9 mouse cellular contexts compared by ENCODE assay signal in the genomic region with DNA sequence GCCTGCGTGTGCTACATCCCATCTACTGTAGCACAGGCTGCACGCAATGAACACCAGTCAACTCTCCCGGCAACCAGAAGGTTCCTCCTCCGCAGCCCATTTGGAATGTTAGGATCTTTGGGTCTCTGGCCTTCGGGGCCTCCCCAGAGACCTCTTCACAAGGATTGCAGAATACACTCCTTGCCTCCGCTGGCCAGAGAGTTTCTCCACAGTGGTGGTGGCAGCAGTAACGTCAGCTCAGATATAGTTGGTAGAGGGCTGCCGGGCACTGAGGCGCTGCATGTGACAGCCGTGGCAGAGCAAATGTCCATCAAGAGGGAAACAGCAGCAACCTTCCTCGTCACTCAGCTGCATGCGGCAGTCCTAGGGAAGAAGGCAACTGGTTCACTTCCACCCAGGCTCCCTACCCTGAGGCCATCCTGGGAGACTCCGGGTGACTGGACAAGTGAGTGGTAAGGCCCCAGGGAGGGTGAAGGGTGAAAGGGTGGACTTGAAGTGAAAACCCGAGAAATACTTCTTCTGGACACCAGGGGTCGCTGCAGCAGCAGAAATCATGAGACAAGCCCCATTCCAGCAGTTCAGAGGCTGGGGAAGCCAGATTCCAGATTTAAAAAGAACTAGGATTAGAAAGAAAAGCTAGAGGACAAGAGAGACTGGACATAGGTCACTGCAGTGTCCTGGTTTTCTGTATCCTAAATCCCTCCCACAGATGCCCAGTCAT. TPM values are rescaled to one million over a fixed set of nuclear protein-coding genes. Genes with fewer than 3 reads are reported as not detected.
DNase-seq lines count a peak whose midpoint lies in the region; ATAC-seq and TF ChIP-seq lines count a peak whose summit lies in the region.
"Had no signal": no experiment of that assay in that cellular context is flagged by ENCODE, and none has a peak within 500 bp of the region (broad histone marks: within the 10 kb centered on the region; RNA-seq: fewer than 3 reads in every experiment).

No protein-coding gene starts in this region.

- H3K36me3 ChIP-seq in hindbrain, embryonic 16.5 days (ENCODE audit: control insufficient read depth, insufficient read depth, low read length): no peaks in the 10 kb centered on the region
- H3K36me3 ChIP-seq in myocyte (ENCODE audit: control insufficient read depth, insufficient read depth): peaks cover 12% of the 10 kb centered on the region
- peaks cover 8% of the 10 kb centered on the region; the same call in 1 of the 2 replicates for H3K36me3 ChIP-seq in stomach, postnatal 0 days (ENCODE audit: control insufficient read depth, insufficient read depth, low read length)

- H3K4me3 ChIP-seq in hindbrain, embryonic 16.5 days (ENCODE audit: low read length): no peak overlapping the region
- no peak overlapping the region for H3K4me3 ChIP-seq in myocyte
- no peak overlapping the region for H3K4me3 ChIP-seq in stomach, postnatal 0 days (ENCODE audit: low read depth, low read length)
- H3K4me3 ChIP-seq: embryonic facial prominence, embryonic 13.5 days had no signal

- intact Hi-C loops in left cerebral cortex, postnatal 4 days (cut with DNase I): loop anchor here (5.0 kb wide), 1 partner anchor 73 kb away; a partner anchor contains a TSS

- peak; percentile 73 for DNase-seq in urinary bladder, postnatal 14 days (ENCODE audit: low spot score)
- no peak for DNase-seq in urinary bladder, adult 18-20 months (ENCODE audit: low spot score in 2 of 2)
- peak; percentile 73 to 79 for DNase-seq in cerebellum, adult 18-20 months
- DNase-seq in frontal cortex, adult 2 months (ENCODE audit: extremely low spot score in 1 of 2, low spot score in 1 of 2): peak; percentile 15 to 82
- DNase-seq in left cerebral cortex, postnatal 4 days: peak; percentile 73
- peak; percentile 76 for DNase-seq in stomach, postnatal 0 days (ENCODE audit: low spot score)

- no peak overlapping the region for H3ac ChIP-seq in myocyte (ENCODE audit: control insufficient read depth, insufficient read length)

- H3K27ac ChIP-seq in hindbrain, embryonic 16.5 days (ENCODE audit: low read depth, low read length): no peak overlapping the region
- 0 out of 2 replicates have a peak overlapping the region, but pooled peaks have one; percentile 14 for H3K27ac ChIP-seq in stomach, postnatal 0 days (replicated peaks)

- ATAC-seq in hindbrain, embryonic 16.5 days: peak; percentile 34
- no peak for ATAC-seq in stomach, postnatal 0 days (ENCODE audit: low FRiP score, low TSS enrichment)

- peaks cover 6% of the 10 kb centered on the region; the same call in 1 of the 2 replicates for H3K4me1 ChIP-seq in hindbrain, embryonic 16.5 days (ENCODE audit: control insufficient read depth, insufficient read depth, low read depth, low read length)
- H3K4me1 ChIP-seq in stomach, postnatal 0 days (replicated peaks; ENCODE audit: control insufficient read depth, insufficient read depth): peaks cover 6% of the 10 kb centered on the region; the same call in 1 of the 2 replicates

- H3K79me2 ChIP-seq in myocyte (ENCODE audit: control insufficient read depth, insufficient read depth): peaks cover 22% of the 10 kb centered on the region

- peak; percentile 87 for TF ChIP-seq CTCF in stomach, postnatal 0 days (IDR thresholded peaks at IDR 0.05; ENCODE audit: low read depth)

- H3K9me3 ChIP-seq in hindbrain, embryonic 16.5 days (ENCODE audit: control insufficient read depth, low read length): no peaks in the 10 kb centered on the region
- H3K9me3 ChIP-seq in stomach, postnatal 0 days (ENCODE audit: control insufficient read depth, low read length): no peaks in the 10 kb centered on the region
- H3K9me3 ChIP-seq: embryonic facial prominence, embryonic 13.5 days had no signal

- H3K4me2 ChIP-seq in hindbrain, embryonic 16.5 days (ENCODE audit: low read length): no peak overlapping the region
- H3K4me2 ChIP-seq in myocyte (ENCODE audit: low read depth): no peak overlapping the region
- no peak overlapping the region for H3K4me2 ChIP-seq in stomach, postnatal 0 days (replicated peaks; ENCODE audit: low read depth)
- H3K4me2 ChIP-seq: embryonic facial prominence, embryonic 13.5 days had no signal

- no peak for TF ChIP-seq POLR2A in myocyte (IDR thresholded peaks at IDR 0.05; ENCODE audit: insufficient read length, low read depth)

- H3K27me3 ChIP-seq in hindbrain, embryonic 16.5 days (replicated peaks; ENCODE audit: control insufficient read depth, insufficient read depth, low read length): peaks cover 6% of the 10 kb centered on the region
- no peaks in the 10 kb centered on the region for H3K27me3 ChIP-seq in myocyte (ENCODE audit: control insufficient read depth, insufficient read depth, insufficient read length)
- H3K27me3 ChIP-seq in stomach, postnatal 0 days (ENCODE audit: control insufficient read depth, insufficient read depth, low read length): no peaks in the 10 kb centered on the region
- H3K27me3 ChIP-seq: embryonic facial prominence, embryonic 13.5 days had no signal

- WGBS in hindbrain, embryonic 16.5 days: 73% methylated on average over 15 of the region's 15 CpGs
- 72% methylated on average over 15 of the region's 15 CpGs for WGBS in stomach, postnatal 0 days

- no peak for TF ChIP-seq EP300 in stomach, postnatal 0 days (optimal IDR thresholded peaks at IDR 0.05)

- no peak overlapping the region for H3K9ac ChIP-seq in hindbrain, embryonic 16.5 days (ENCODE audit: low read depth, low read length)
- H3K9ac ChIP-seq in stomach, postnatal 0 days (ENCODE audit: low read length): no peak overlapping the region
- H3K9ac ChIP-seq: embryonic facial prominence, embryonic 13.5 days had no signal

TF ChIP-seq in myocyte, 11 proteins besides CTCF, POLR2A, EP300 and RAD21:
- TF ChIP-seq POLR2AphosphoS2 (IDR thresholded peaks at IDR 0.05; ENCODE audit: insufficient read length, low read depth) (peak; percentile 19), MYOG (IDR thresholded peaks at IDR 0.05; ENCODE audit: control insufficient read depth in 1 of 3, insufficient read depth in 1 of 3, insufficient read length in 2 of 3, low read depth in 2 of 3) (no peak)

RNA-seq across cellular contexts. Expression of a gene that starts 8.5 kb away (rescaled TPM):
- 2.3 and 2.8 TPM in 2 replicates for polyA plus RNA-seq in frontal cortex, adult 2 months (2012; rRNA removed)
- polyA plus RNA-seq in hindbrain, embryonic 16.5 days (2015; fragmentation: Nextera tagmentation; extraction: Ambion mirVana): 4.7 and 6.0 TPM in 2 replicates
- 1 to 10 TPM; 4.2 TPM for total RNA-seq in left cerebral cortex, postnatal 4 days (2021)
- polyA plus RNA-seq in myocyte (2012; fragmentation: generic; extraction: Trizol): 30.8 TPM
- polyA plus RNA-seq in stomach, postnatal 0 days (2015; fragmentation: Nextera tagmentation; extraction: Ambion mirVana): 18.9 and 26.4 TPM in 2 replicates

RNA-seq across cellular contexts. Expression of a gene that starts 14.4 kb away (rescaled TPM):
- 7.2 and 8.2 TPM in 2 replicates for polyA plus RNA-seq in frontal cortex, adult 2 months (2012; rRNA removed)
- polyA plus RNA-seq in hindbrain, embryonic 16.5 days (2015; fragmentation: Nextera tagmentation; extraction: Ambion mirVana): 19.4 and 20.7 TPM in 2 replicates
- 1 to 10 TPM; 8.1 to 9.1 TPM for total RNA-seq in left cerebral cortex, postnatal 4 days (2021)
- polyA plus RNA-seq in myocyte (2012; fragmentation: generic; extraction: Trizol): 23.5 TPM
- polyA plus RNA-seq in stomach, postnatal 0 days (2015; fragmentation: Nextera tagmentation; extraction: Ambion mirVana): 23.7 and 24.1 TPM in 2 replicates

RNA-seq across cellular contexts. Expression of a gene that starts 36.9 kb away (rescaled TPM):
- 5.8 and 7.6 TPM in 2 replicates for polyA plus RNA-seq in frontal cortex, adult 2 months (2012; rRNA removed)
- 5.4 and 5.5 TPM in 2 replicates for polyA plus RNA-seq in hindbrain, embryonic 16.5 days (2015; fragmentation: Nextera tagmentation; extraction: Ambion mirVana)
- total RNA-seq in left cerebral cortex, postnatal 4 days (2021): 1 to 10 TPM; 3.2 to 4.4 TPM
- 7.3 TPM for polyA plus RNA-seq in myocyte (2012; fragmentation: generic; extraction: Trizol)
- polyA plus RNA-seq in stomach, postnatal 0 days (2015; fragmentation: Nextera tagmentation; extraction: Ambion mirVana): 2.4 and 3.0 TPM in 2 replicates

RNA-seq across cellular contexts. Expression of a gene that starts 49.0 kb away (rescaled TPM):
- 177 and 178 TPM in 2 replicates for polyA plus RNA-seq in frontal cortex, adult 2 months (2012; rRNA removed)
- 445 and 467 TPM in 2 replicates for polyA plus RNA-seq in hindbrain, embryonic 16.5 days (2015; fragmentation: Nextera tagmentation; extraction: Ambion mirVana)
- total RNA-seq in left cerebral cortex, postnatal 4 days (2021): 100 to 1,000 TPM; 182 to 197 TPM
- polyA plus RNA-seq in myocyte (2012; fragmentation: generic; extraction: Trizol): 416 TPM
- 279 and 291 TPM in 2 replicates for polyA plus RNA-seq in stomach, postnatal 0 days (2015; fragmentation: Nextera tagmentation; extraction: Ambion mirVana)

RNA-seq across cellular contexts. Expression of a gene that starts 51.5 kb away (rescaled TPM):
- 54.1 and 56.2 TPM in 2 replicates for polyA plus RNA-seq in frontal cortex, adult 2 months (2012; rRNA removed)
- polyA plus RNA-seq in hindbrain, embryonic 16.5 days (2015; fragmentation: Nextera tagmentation; extraction: Ambion mirVana): 93.2 and 103 TPM in 2 replicates
- 10 to 100 TPM; 93.2 to 99.2 TPM for total RNA-seq in left cerebral cortex, postnatal 4 days (2021)
- polyA plus RNA-seq in myocyte (2012; fragmentation: generic; extraction: Trizol): 140 TPM
- 28.1 and 29.2 TPM in 2 replicates for polyA plus RNA-seq in stomach, postnatal 0 days (2015; fragmentation: Nextera tagmentation; extraction: Ambion mirVana)

Comparison
In these comparisons a context has a peak if more than half of its experiments do, and no peak if none do; other contexts are left out.
1. DNase-seq: peak in urinary bladder, postnatal 14 days (single experiment), cerebellum, adult 18-20 months (2 of 2), frontal cortex, adult 2 months (2 of 2), left cerebral cortex, postnatal 4 days (single experiment) and stomach, postnatal 0 days (single experiment); none in urinary bladder, adult 18-20 months (0 of 2).